Mouse (Mus musculus) midbrain, embryonic 13.5 days (tissue): ENCODE results near the gene Rpp30. TPM values are rescaled to one million over a fixed set of nuclear protein-coding genes. Genes with fewer than 3 reads are reported as not detected.

Source experiments
- ATAC-seq: fragments of 200-750 bp; cut with Nextera tagmentation; 2 replicates; pipeline ENCODE4 v1.8.0; 2017; ENCODE audit warnings: mild to moderate bottlenecking, moderate TSS enrichment, moderate library complexity
- H3K27ac ChIP-seq: fragments of 300-500 bp; sonication (generic); 2 replicates; pipeline ENCODE4 v1.5.1; 2015; ENCODE audit warnings: inconsistent platforms, mild to moderate bottlenecking, moderate library complexity
- H3K27me3 ChIP-seq: fragments of 300-500 bp; sonication (generic); 2 replicates; pipeline ENCODE4 v1.6.1; 2015; ENCODE audit warnings: mild to moderate bottlenecking, inconsistent platforms
- H3K36me3 ChIP-seq: fragments of 300-500 bp; sonication (generic); 2 replicates; pipeline ENCODE4 v1.6.1; 2015; ENCODE audit warnings: mild to moderate bottlenecking, inconsistent platforms
- H3K4me1 ChIP-seq: fragments of 300-500 bp; sonication (generic); replicated peaks from 2 replicates; pipeline ENCODE4 v1.6.1; 2015; ENCODE audit warnings: inconsistent platforms
- H3K4me2 ChIP-seq: fragments of 300-500 bp; sonication (generic); replicated peaks from 2 replicates; pipeline ENCODE4 v1.6.1; 2015; ENCODE audit warnings: moderate library complexity, mild to moderate bottlenecking, inconsistent platforms
- H3K4me3 ChIP-seq: fragments of 300-500 bp; sonication (generic); replicated peaks from 2 replicates; pipeline ENCODE4 v1.5.1; 2015; ENCODE audit warnings: mild to moderate bottlenecking, inconsistent platforms
- H3K9ac ChIP-seq: fragments of 300-500 bp; sonication (generic); replicated peaks from 2 replicates; pipeline ENCODE4 v1.6.1; 2015; ENCODE audit warnings: mild to moderate bottlenecking, inconsistent platforms
- H3K9me3 ChIP-seq: fragments of 300-500 bp; sonication (generic); 2 replicates; pipeline ENCODE4 v1.6.1; 2016; ENCODE audit warnings: mild to moderate bottlenecking, inconsistent platforms
- whole genome bisulfite sequencing: fragments of 180-500 bp; shearing (Covaris S2); methylation state at CpG from one replicate; pipeline ENCODE4 v1.1.7; 2015; 5-methylcytosine and 5-hydroxymethylcytosine counted together
- polyA plus RNA-seq: library from polyadenylated mRNA; unstranded; fragments of >200 nt; fragmentation: Nextera tagmentation; extraction: Ambion mirVana; gene quantifications from 2 replicates; pipeline ENCODE4 v1.2.1, GENCODE M21; 2015

Rpp30 gene
- polyA plus RNA-seq, 1 experiment from 2014 or later, result 87.3 TPM

GRCm38 (mm10) chr19:36131990-36132389, 48.5 kb downstream of the Rpp30 start:
- Histone ChIP-seq H3K27ac (no peak overlapping the region), H3K9me3 (no peaks in the 10 kb centered on the region), H3K36me3 (no peaks in the 10 kb centered on the region), H3K4me1 (no peaks in the 10 kb centered on the region), H3K27me3 (no peaks in the 10 kb centered on the region), H3K4me3 (no peak overlapping the region), H3K4me2 (no peak overlapping the region), H3K9ac (no peak overlapping the region)
- 82% methylated on average over 6 of the region's 6 CpGs for WGBS
- ATAC-seq, result no peak

- Histone ChIP-seq H3K9me3 (no peaks in the 10 kb centered on the region), H3K9ac (no peak overlapping the region), H3K4me1 (no peaks in the 10 kb centered on the region), H3K4me2 (no peak overlapping the region), H3K36me3 (no peaks in the 10 kb centered on the region), H3K27ac (no peak overlapping the region), H3K27me3 (no peaks in the 10 kb centered on the region), H3K4me3 (no peak overlapping the region)
- no peak for ATAC-seq
- 90% methylated on average over 6 of the region's 6 CpGs for WGBS
Measured at GRCm38 (mm10) chr19:36133064-36133463, 49.5 kb downstream of the Rpp30 start.

- no peaks in the 10 kb centered on the region for H3K27me3 ChIP-seq
- no peaks in the 10 kb centered on the region for H3K9me3 ChIP-seq
- no peaks in the 10 kb centered on the region for H3K36me3 ChIP-seq
- H3K4me1 ChIP-seq, result no peaks in the 10 kb centered on the region
- H3K4me3 ChIP-seq, result no peak overlapping the region
- 71% methylated on average over 5 of the region's 5 CpGs for WGBS
- no peak overlapping the region for H3K4me2 ChIP-seq
- H3K9ac ChIP-seq, result no peak overlapping the region
- no peak for ATAC-seq
- no peak overlapping the region for H3K27ac ChIP-seq
Measured at GRCm38 (mm10) chr19:36133731-36134130, 50.2 kb downstream of the Rpp30 start.

- WGBS, result 99% methylated on average over 2 of the region's 2 CpGs
Measured at GRCm38 (mm10) chr19:36143571-36143970, 60.1 kb downstream of the Rpp30 start.

GRCm38 (mm10) chr19:36148578-36148977, 65.1 kb downstream of the Rpp30 start:
- Histone ChIP-seq H3K9ac (no peak overlapping the region), H3K9me3 (peaks cover 4% of the 10 kb centered on the region), H3K4me3 (no peak overlapping the region), H3K4me2 (no peak overlapping the region), H3K27me3 (no peaks in the 10 kb centered on the region), H3K27ac (no peak overlapping the region), H3K4me1 (no peaks in the 10 kb centered on the region), H3K36me3 (no peaks in the 10 kb centered on the region)
- 80% methylated on average over 6 of the region's 6 CpGs for WGBS
- no peak for ATAC-seq

More at GRCm38 (mm10) chr19:36143571-36143970, 60.1 kb downstream of the Rpp30 start:
- Histone ChIP-seq H3K36me3 (no peaks in the 10 kb centered on the region), H3K9me3 (peaks cover 4% of the 10 kb centered on the region), H3K9ac (no peak overlapping the region), H3K27me3 (no peaks in the 10 kb centered on the region), H3K4me2 (no peak overlapping the region), H3K4me3 (no peak overlapping the region), H3K4me1 (no peaks in the 10 kb centered on the region), H3K27ac (no peak overlapping the region)
- ATAC-seq, result no peak

GRCm38 (mm10) chr19:36150241-36151007, 66.9 kb downstream of the Rpp30 start:
- Histone ChIP-seq H3K9ac (no peak overlapping the region), H3K27me3 (no peaks in the 10 kb centered on the region), H3K4me2 (no peak overlapping the region), H3K27ac (no peak overlapping the region), H3K9me3 (peaks cover 1% of the 10 kb centered on the region; the same call in 1 of the 2 replicates), H3K4me3 (no peak overlapping the region), H3K4me1 (no peaks in the 10 kb centered on the region), H3K36me3 (no peaks in the 10 kb centered on the region)
- no peak for ATAC-seq
- 70% methylated on average over 4 of the region's 4 CpGs for WGBS

Other genes starting within 250 kb of the Rpp30 start
- gene Htr7, start 26.2 kb upstream of the Rpp30 start, polyA plus RNA-seq, result 2.5 and 3.1 TPM in 2 replicates
- not detected in 2 replicates for gene Ankrd1, start 36.4 kb downstream of the Rpp30 start, polyA plus RNA-seq